Mouse (Mus musculus): ENCODE data around the gene Bbs2.

GRCm38 (mm10) chr8:94113435-94113834, 14.7 kb upstream of the Bbs2 start:
- TF ChIP-seq POLR2A (IDR thresholded peaks at IDR 0.05; ENCODE audit: low read depth, low read length) (no peak), CTCF (conservative IDR thresholded peaks at IDR 0.05; ENCODE audit: insufficient read depth, insufficient read length, low read depth, low read length) (no peak)
